Mouse (Mus musculus) liver, adult 2 months (tissue): ENCODE measurements around the gene Rab27a. TPM values are rescaled to one million over a fixed set of nuclear protein-coding genes. Genes with fewer than 3 reads are reported as not detected.

Source experiments
- DNase-seq: peaks from one replicate; pipeline ENCODE4 v3.0.0-alpha.2; 2011; ENCODE audit warnings: low read depth, low spot score; ENCODE audit errors: extremely low read depth
- H3K27ac ChIP-seq: fragments of 200-500 bp; replicated peaks from 2 replicates; pipeline ENCODE4 v1.5.1; 2012; ENCODE audit warnings: low read depth, mild to moderate bottlenecking, control low read depth, inconsistent platforms, low read length; ENCODE audit not compliant: insufficient read depth
- H3K27me3 ChIP-seq: fragments of 200-500 bp; 2 replicates; pipeline ENCODE4 v1.6.1; 2012; ENCODE audit warnings: mild to moderate bottlenecking, moderate library complexity, low read length, inconsistent platforms; ENCODE audit not compliant: control insufficient read depth, insufficient read depth
- H3K36me3 ChIP-seq: fragments of 200-500 bp; 2 replicates; pipeline ENCODE4 v1.6.1; 2012; ENCODE audit warnings: low read length, inconsistent platforms; ENCODE audit not compliant: control insufficient read depth, insufficient read depth
- H3K4me1 ChIP-seq: fragments of 200-500 bp; 2 replicates; pipeline ENCODE4 v1.6.1; 2011; ENCODE audit warnings: low read length; ENCODE audit not compliant: control insufficient read depth, insufficient read depth
- H3K4me3 ChIP-seq: fragments of 200-500 bp; 2 replicates; pipeline ENCODE4 v1.5.1; 2011; ENCODE audit warnings: low read depth, mild to moderate bottlenecking, control low read depth, low read length, moderate library complexity; ENCODE audit not compliant: insufficient read depth
- H3K79me2 ChIP-seq: fragments of 200-500 bp; 2 replicates; pipeline ENCODE4 v1.6.1; 2012; ENCODE audit warnings: inconsistent platforms, mild to moderate bottlenecking, low read length, moderate library complexity; ENCODE audit not compliant: control insufficient read depth, insufficient read depth
- H3K9ac ChIP-seq: fragments of 200-500 bp; 2 replicates; pipeline ENCODE4 v1.6.1; 2012; ENCODE audit warnings: low read depth, mild to moderate bottlenecking, control low read depth, inconsistent platforms, low read length
- CTCF ChIP-seq: fragments of 200-500 bp; IDR thresholded peaks from 2 replicates; pipeline ENCODE4 v1.5.1; 2011; ENCODE audit warnings: low read depth, low read length, control low read depth
- POLR2A ChIP-seq: fragments of 200-500 bp; IDR thresholded peaks from 2 replicates; pipeline ENCODE4 v1.6.1; 2011; ENCODE audit warnings: low read length, control low read depth; ENCODE audit not compliant: insufficient read depth; ENCODE audit errors: extremely low read depth
- WGBS: fragments of 180-500 bp; shearing (Covaris S2); methylation state at CpG from one replicate; pipeline ENCODE4 v1.1.7; 2018; 5-methylcytosine and 5-hydroxymethylcytosine counted together
- polyA plus RNA-seq: library from polyadenylated mRNA; depleted of rRNA; stranded (reverse); fragments of >200 nt; gene quantifications from 2 replicates; pipeline ENCODE4 v1.2.3, GENCODE M21; 2012; rRNA removed
- total RNA-seq: library from RNA; depleted of rRNA; stranded (reverse); fragments of >200 nt; gene quantifications from 2 replicates; pipeline ENCODE4 v1.2.3, GENCODE M21; 2014; rRNA removed

The Rab27a gene
- total and polyA plus RNA-seq, 2 experiments = 0.77 to 2.6 TPM

DNA sequence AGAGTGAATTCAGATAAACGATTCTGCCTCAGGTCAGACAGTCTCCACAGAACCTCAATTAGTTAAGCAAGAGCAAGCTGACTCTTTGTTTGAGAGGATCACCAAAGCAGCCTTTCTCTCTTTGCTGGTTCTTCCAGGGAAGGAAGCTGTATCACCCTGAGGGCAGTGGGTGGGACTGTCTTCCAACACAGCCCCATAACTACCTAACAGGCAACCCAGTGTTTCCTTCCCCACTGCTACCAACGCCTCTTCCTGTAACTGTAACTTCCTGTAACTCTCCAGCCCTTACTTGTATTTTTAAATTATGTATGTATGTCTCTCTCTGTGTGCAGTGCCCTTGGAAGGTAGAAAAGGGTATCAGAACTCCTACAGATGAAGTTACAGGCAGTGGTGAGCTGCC, 82.8 kb downstream of the Rab27a start:
- peaks cover 34% of the 10 kb centered on the region; the same call in 1 of the 2 replicates for H3K36me3 ChIP-seq

GRCm38 (mm10) chr9:73129875-73130274, 85.2 kb downstream of the Rab27a start:
- 88% methylated on average over 8 of the region's 8 CpGs for WGBS
- Histone ChIP-seq H3K36me3 (peaks cover 19% of the 10 kb centered on the region; the same call in 1 of the 2 replicates), H3K4me1 (no peaks in the 10 kb centered on the region), H3K79me2 (no peaks in the 10 kb centered on the region), H3K27ac (no peak overlapping the region), H3K27me3 (no peaks in the 10 kb centered on the region), H3K4me3 (no peak overlapping the region), H3K9ac (no peak overlapping the region)
- TF ChIP-seq CTCF (no peak), POLR2A (no peak)
- DNase-seq = no peak

More for the DNA sequence above, 82.8 kb downstream of the Rab27a start:
- H3K27me3 ChIP-seq = no peaks in the 10 kb centered on the region
- H3K27ac ChIP-seq = no peak overlapping the region
- H3K9ac ChIP-seq = no peak overlapping the region
- H3K4me3 ChIP-seq = no peak overlapping the region
- no peaks in the 10 kb centered on the region for H3K4me1 ChIP-seq
- TF ChIP-seq POLR2A (no peak), CTCF (no peak)
- DNase-seq = no peak
- H3K79me2 ChIP-seq = no peaks in the 10 kb centered on the region
- 81% methylated on average over 2 of the region's 2 CpGs for WGBS

DNA sequence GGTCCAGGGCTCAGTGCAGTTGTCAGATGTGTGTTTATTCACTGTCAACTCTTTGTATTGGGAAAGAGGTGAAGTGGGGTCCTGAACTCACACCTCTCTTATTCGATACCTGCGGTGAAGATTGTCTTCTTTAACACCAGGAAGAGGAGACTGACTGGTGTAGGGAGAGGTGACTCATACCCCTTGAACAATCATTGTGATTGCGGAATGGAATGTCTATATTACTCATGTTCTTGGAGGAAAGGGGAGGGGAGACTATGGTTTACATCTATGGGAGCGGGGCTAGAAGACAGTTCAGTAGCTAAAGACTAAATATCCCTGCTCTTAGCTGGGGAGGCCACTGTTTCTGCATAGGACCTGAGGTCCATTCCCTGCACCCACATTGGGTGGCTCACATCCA, 85.9 kb downstream of the Rab27a start:
- no peak overlapping the region for H3K27ac ChIP-seq
- no peaks in the 10 kb centered on the region for H3K79me2 ChIP-seq
- no peaks in the 10 kb centered on the region for H3K27me3 ChIP-seq
- H3K4me3 ChIP-seq = no peak overlapping the region
- no peak for DNase-seq
- no peak for TF ChIP-seq POLR2A
- TF ChIP-seq CTCF = no peak
- peaks cover 13% of the 10 kb centered on the region; the same call in 1 of the 2 replicates for H3K36me3 ChIP-seq
- H3K4me1 ChIP-seq = no peaks in the 10 kb centered on the region
- no peak overlapping the region for H3K9ac ChIP-seq
- 85% methylated on average over 4 of the region's 4 CpGs for WGBS

GRCm38 (mm10) chr9:73137341-73137886, 92.8 kb downstream of the Rab27a start:
- Histone ChIP-seq H3K4me1 (no peaks in the 10 kb centered on the region), H3K9ac (no peak overlapping the region), H3K79me2 (no peaks in the 10 kb centered on the region), H3K36me3 (no peaks in the 10 kb centered on the region), H3K27ac (no peak overlapping the region), H3K4me3 (no peak overlapping the region), H3K27me3 (no peaks in the 10 kb centered on the region)
- TF ChIP-seq POLR2A (no peak), CTCF (no peak)
- WGBS = 43% methylated on average over 11 of the region's 11 CpGs
- DNase-seq = no peak

Other genes with a start within 250 kb of the Rab27a start
- gene Prtg, start 238.0 kb upstream of the Rab27a start, total RNA-seq = under 0.01 and 0.07 TPM in 2 replicates
- 0.21 TPM in 1 of 2 replicates, not detected in the other for gene Prtg, start 238.0 kb upstream of the Rab27a start, polyA plus RNA-seq
- gene Pygo1, start 119.2 kb upstream of the Rab27a start, total RNA-seq = 0.20 and 0.46 TPM in 2 replicates
- gene Pygo1, start 119.2 kb upstream of the Rab27a start, polyA plus RNA-seq = 0.21 and 0.22 TPM in 2 replicates
- 0.09 and 0.20 TPM in 2 replicates for gene Dyx1c1, start 86.1 kb upstream of the Rab27a start, total RNA-seq
- 0.05 and 0.24 TPM in 2 replicates for gene Dyx1c1, start 86.1 kb upstream of the Rab27a start, polyA plus RNA-seq
- not detected in 2 replicates for gene Gm44503, start 86.0 kb upstream of the Rab27a start, total RNA-seq
- not detected in 2 replicates for gene Gm44503, start 86.0 kb upstream of the Rab27a start, polyA plus RNA-seq
- 11.9 and 15.8 TPM in 2 replicates for gene Ccpg1os, start 59.5 kb upstream of the Rab27a start, total RNA-seq
- 9.4 and 10.1 TPM in 2 replicates for gene Ccpg1os, start 59.5 kb upstream of the Rab27a start, polyA plus RNA-seq
- gene Ccpg1, start 59.4 kb upstream of the Rab27a start, total RNA-seq = 36.8 and 46.1 TPM in 2 replicates
- 6.3 and 6.7 TPM in 2 replicates for gene Ccpg1, start 59.4 kb upstream of the Rab27a start, polyA plus RNA-seq
- gene Pigb, start 4.5 kb upstream of the Rab27a start, total RNA-seq = 3.0 and 4.2 TPM in 2 replicates
- gene Pigb, start 4.5 kb upstream of the Rab27a start, polyA plus RNA-seq = 4.5 and 5.7 TPM in 2 replicates
- gene Khdc3, start 57.0 kb downstream of the Rab27a start, total RNA-seq = not detected in 2 replicates
- gene Khdc3, start 57.0 kb downstream of the Rab27a start, polyA plus RNA-seq = 0.07 TPM in 1 of 2 replicates, not detected in the other
- not detected in 2 replicates for gene Gm20509, start 57.6 kb downstream of the Rab27a start, total RNA-seq
- not detected in 2 replicates for gene Gm20509, start 57.6 kb downstream of the Rab27a start, polyA plus RNA-seq
- gene Rsl24d1, start 68.6 kb downstream of the Rab27a start, total RNA-seq = 31.3 and 34.9 TPM in 2 replicates
- gene Rsl24d1, start 68.6 kb downstream of the Rab27a start, polyA plus RNA-seq = 11.2 and 11.9 TPM in 2 replicates